Mouse (Mus musculus) testis, adult 2 months (tissue): Measurements from ENCODE around the gene Astl.

Experiments
- CTCF ChIP-seq: fragments of 200-500 bp; IDR thresholded peaks from 2 replicates; pipeline ENCODE4 v1.5.1; 2012; ENCODE audit warnings: low read depth, mild to moderate bottlenecking, inconsistent platforms, low read length, moderate library complexity; ENCODE audit not compliant: control insufficient read depth, insufficient read depth, insufficient replicate concordance
- POLR2A ChIP-seq: fragments of 200-500 bp; IDR thresholded peaks from 2 replicates; pipeline ENCODE4 v1.6.1; 2012; ENCODE audit warnings: low read depth, mild to moderate bottlenecking, inconsistent platforms, low read length, moderate library complexity; ENCODE audit not compliant: control insufficient read depth

DNA sequence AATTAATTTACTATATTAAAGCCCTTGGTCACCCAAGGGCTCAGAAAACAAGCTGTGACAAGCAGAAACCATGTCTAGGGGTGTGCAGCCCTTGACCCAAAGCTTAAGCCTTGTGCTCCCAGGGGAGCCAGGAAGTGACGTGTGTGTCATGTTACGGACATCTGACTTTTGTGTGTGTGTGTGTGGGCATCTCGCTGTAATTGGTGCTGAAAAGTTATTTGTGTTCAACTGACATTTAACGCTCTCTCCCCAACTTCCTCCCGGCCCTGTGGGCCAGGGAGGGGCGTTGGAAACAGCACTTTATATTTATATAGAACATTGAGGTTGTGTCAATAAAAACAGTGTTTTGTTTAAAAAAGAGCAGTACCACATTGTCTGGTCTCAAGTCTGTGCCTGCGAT is 427 bp upstream of the Astl start:
- no peak for TF ChIP-seq POLR2A
- no peak for TF ChIP-seq CTCF
